In the genomic region with DNA sequence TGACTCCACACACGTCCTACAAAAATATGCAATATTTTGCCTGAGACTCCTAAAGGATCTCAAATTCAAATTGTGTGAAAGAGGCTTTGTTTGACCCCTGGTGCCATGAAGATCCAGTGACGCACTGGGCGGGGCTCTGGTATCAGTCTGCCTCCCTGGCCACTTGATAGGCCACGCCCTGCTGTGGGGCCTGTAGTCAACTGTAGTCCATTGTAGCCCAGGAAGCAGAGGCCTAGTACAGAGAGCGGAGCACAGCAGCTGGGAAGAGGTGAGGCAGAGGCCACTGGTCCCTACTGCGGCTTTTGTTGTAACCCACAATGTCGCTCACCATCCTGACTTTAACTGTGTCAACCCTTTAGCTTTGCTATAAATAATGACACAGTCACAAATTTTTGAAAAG, we compare ENCODE assay signal across 8 mouse cellular contexts.
DNase-seq lines count a peak whose midpoint lies in the region; ATAC-seq lines count a peak whose summit lies in the region.

No protein-coding gene starts in this region.

- WGBS in midbrain, embryonic 10.5 days = 43% methylated on average over 7 of the region's 7 CpGs
- 49% methylated on average over 7 of the region's 7 CpGs for WGBS in midbrain, embryonic 16.5 days
- 68% methylated on average over 7 of the region's 7 CpGs for WGBS in embryonic facial prominence, embryonic 14.5 days
- 30% methylated on average over 7 of the region's 7 CpGs for WGBS in liver, embryonic 12.5 days (ENCODE audit: insufficient replicate concordance)
- WGBS in stomach, embryonic 15.5 days = 72% methylated on average over 7 of the region's 7 CpGs

- H3K4me2 ChIP-seq in midbrain, embryonic 16.5 days (ENCODE audit: low read length) = no peak overlapping the region
- H3K4me2 ChIP-seq in embryonic facial prominence, embryonic 14.5 days (ENCODE audit: low read depth, low read length) = no peak overlapping the region
- H3K4me2 ChIP-seq in liver, embryonic 12.5 days = peak overlapping the region; percentile 61
- H3K4me2 ChIP-seq in stomach, embryonic 15.5 days = no peak overlapping the region

- no peaks in the 10 kb centered on the region for H3K9me3 ChIP-seq in midbrain, embryonic 10.5 days (replicated peaks)
- no peaks in the 10 kb centered on the region for H3K9me3 ChIP-seq in midbrain, embryonic 16.5 days (replicated peaks; ENCODE audit: control insufficient read depth, low read length, poor library complexity, severe bottlenecking)
- no peaks in the 10 kb centered on the region for H3K9me3 ChIP-seq in embryonic facial prominence, embryonic 14.5 days (ENCODE audit: control insufficient read depth, low read length)
- no peaks in the 10 kb centered on the region for H3K9me3 ChIP-seq in liver, embryonic 12.5 days (replicated peaks)
- no peaks in the 10 kb centered on the region for H3K9me3 ChIP-seq in stomach, embryonic 15.5 days

- H3K36me3 ChIP-seq in midbrain, embryonic 10.5 days = no peaks in the 10 kb centered on the region
- H3K36me3 ChIP-seq in midbrain, embryonic 16.5 days (ENCODE audit: control insufficient read depth, insufficient read depth, low read length) = no peaks in the 10 kb centered on the region
- H3K36me3 ChIP-seq in embryonic facial prominence, embryonic 14.5 days (ENCODE audit: control insufficient read depth, insufficient read depth, low read length) = no peaks in the 10 kb centered on the region
- no peaks in the 10 kb centered on the region for H3K36me3 ChIP-seq in liver, embryonic 12.5 days
- no peaks in the 10 kb centered on the region for H3K36me3 ChIP-seq in stomach, embryonic 15.5 days

- H3K4me3 ChIP-seq in midbrain, embryonic 10.5 days = peak overlapping the region; percentile 20; the same call in 1 of the 2 replicates
- H3K4me3 ChIP-seq in midbrain, embryonic 16.5 days (ENCODE audit: low read depth, low read length) = no peak overlapping the region
- no peak overlapping the region for H3K4me3 ChIP-seq in embryonic facial prominence, embryonic 14.5 days (ENCODE audit: low read depth, low read length)
- peak overlapping the region; percentile 21 for H3K4me3 ChIP-seq in liver, embryonic 12.5 days
- H3K4me3 ChIP-seq in stomach, embryonic 15.5 days (replicated peaks) = no peak overlapping the region

- H3K9ac ChIP-seq in midbrain, embryonic 16.5 days (ENCODE audit: low read depth, low read length) = no peak overlapping the region
- H3K9ac ChIP-seq in embryonic facial prominence, embryonic 14.5 days (ENCODE audit: low read depth, low read length) = no peak overlapping the region
- peak overlapping the region; percentile 53 for H3K9ac ChIP-seq in liver, embryonic 12.5 days
- H3K9ac ChIP-seq in stomach, embryonic 15.5 days = no peak overlapping the region

- peaks cover 20% of the 10 kb centered on the region for H3K4me1 ChIP-seq in midbrain, embryonic 10.5 days
- no peaks in the 10 kb centered on the region for H3K4me1 ChIP-seq in midbrain, embryonic 16.5 days (ENCODE audit: control insufficient read depth, insufficient read depth, low read length)
- H3K4me1 ChIP-seq in embryonic facial prominence, embryonic 14.5 days (ENCODE audit: control insufficient read depth, insufficient read depth, low read length) = no peaks in the 10 kb centered on the region
- H3K4me1 ChIP-seq in liver, embryonic 12.5 days = peaks cover 70% of the 10 kb centered on the region
- no peaks in the 10 kb centered on the region for H3K4me1 ChIP-seq in stomach, embryonic 15.5 days

- DNase-seq in midbrain, embryonic 10.5 days (ENCODE audit: low spot score) = peak; percentile 66
- peak; percentile 76 for DNase-seq in embryonic facial prominence, embryonic 14.5 days (ENCODE audit: low spot score)
- no peak for DNase-seq in adrenal gland, adult (ENCODE audit: inconsistent age in 2 of 2, low spot score in 1 of 2)
- no peak for DNase-seq in kidney, postnatal 10 days
- no peak for DNase-seq in urinary bladder, postnatal 14 days (ENCODE audit: low spot score)

- no peaks in the 10 kb centered on the region for H3K27me3 ChIP-seq in midbrain, embryonic 10.5 days (ENCODE audit: low read depth, poor library complexity, severe bottlenecking)
- no peaks in the 10 kb centered on the region for H3K27me3 ChIP-seq in midbrain, embryonic 16.5 days (ENCODE audit: control insufficient read depth, insufficient read depth, low read depth, low read length)
- H3K27me3 ChIP-seq in embryonic facial prominence, embryonic 14.5 days (replicated peaks; ENCODE audit: control insufficient read depth, insufficient read depth, low read length) = no peaks in the 10 kb centered on the region
- H3K27me3 ChIP-seq in liver, embryonic 12.5 days (replicated peaks) = no peaks in the 10 kb centered on the region
- no peaks in the 10 kb centered on the region for H3K27me3 ChIP-seq in stomach, embryonic 15.5 days (replicated peaks)

- H3K27ac ChIP-seq in midbrain, embryonic 10.5 days (replicated peaks) = peak overlapping the region; percentile 86
- H3K27ac ChIP-seq in midbrain, embryonic 16.5 days (ENCODE audit: low read length) = no peak overlapping the region
- H3K27ac ChIP-seq in embryonic facial prominence, embryonic 14.5 days (replicated peaks; ENCODE audit: low read depth, low read length) = no peak overlapping the region
- peak overlapping the region; percentile 86 for H3K27ac ChIP-seq in liver, embryonic 12.5 days
- H3K27ac ChIP-seq in stomach, embryonic 15.5 days = no peak overlapping the region

- no peak for ATAC-seq in midbrain, embryonic 16.5 days
- peak; percentile 90 for ATAC-seq in embryonic facial prominence, embryonic 14.5 days (ENCODE audit: low read depth)
- peak; percentile 100 for ATAC-seq in liver, embryonic 12.5 days
- peak; percentile 95 for ATAC-seq in stomach, embryonic 15.5 days (ENCODE audit: insufficient read depth, low FRiP score, low read depth)

Comparison
In these comparisons a context has a peak if more than half of its experiments do, and no peak if none do; other contexts are left out.
1. H3K27ac ChIP-seq: peak in midbrain, embryonic 10.5 days (single experiment) and liver, embryonic 12.5 days (single experiment); none in midbrain, embryonic 16.5 days (single experiment), embryonic facial prominence, embryonic 14.5 days (single experiment) and stomach, embryonic 15.5 days (single experiment).
2. H3K4me3 ChIP-seq: peak in midbrain, embryonic 10.5 days (single experiment) and liver, embryonic 12.5 days (single experiment); none in midbrain, embryonic 16.5 days (single experiment), embryonic facial prominence, embryonic 14.5 days (single experiment) and stomach, embryonic 15.5 days (single experiment).
3. DNase-seq: peak in midbrain, embryonic 10.5 days (single experiment) and embryonic facial prominence, embryonic 14.5 days (single experiment); none in adrenal gland, adult (0 of 2), kidney, postnatal 10 days (single experiment) and urinary bladder, postnatal 14 days (single experiment).